Mouse (Mus musculus) heart, embryonic 11.5 days (tissue): Measurements from ENCODE around the gene Tmem33. TPM values are rescaled to one million over a fixed set of nuclear protein-coding genes. Genes with fewer than 3 reads are reported as not detected.
A peak's percentile ranks its signal among the peaks of the same experiment; 100 is the strongest.

ENCODE experiments used
- ATAC-seq: fragments of 200-750 bp; cut with Nextera tagmentation; replicated peaks from 2 replicates; pipeline ENCODE4 v1.8.0; 2017; ENCODE audit warnings: moderate library complexity; ENCODE audit not compliant: insufficient number of reproducible peaks, low FRiP score, low TSS enrichment
- H3K27ac ChIP-seq: fragments of 300-500 bp; sonication (generic); 2 replicates; pipeline ENCODE4 v1.5.1; 2014; ENCODE audit warnings: mild to moderate bottlenecking, low read depth, low read length
- H3K27me3 ChIP-seq: fragments of 300-500 bp; sonication (generic); 2 replicates; pipeline ENCODE4 v1.6.1; 2014; ENCODE audit warnings: mild to moderate bottlenecking, low read length, mixed read lengths; ENCODE audit not compliant: control insufficient read depth, insufficient read depth
- H3K36me3 ChIP-seq: fragments of 300-500 bp; sonication (generic); 2 replicates; pipeline ENCODE4 v1.6.1; 2014; ENCODE audit warnings: mild to moderate bottlenecking, low read length, moderate library complexity, mixed read lengths; ENCODE audit not compliant: control insufficient read depth, insufficient read depth
- H3K4me1 ChIP-seq: fragments of 300-500 bp; sonication (generic); 2 replicates; pipeline ENCODE4 v1.6.1; 2014; ENCODE audit warnings: low read length; ENCODE audit not compliant: control insufficient read depth, insufficient read depth
- H3K4me2 ChIP-seq: fragments of 300-500 bp; sonication (generic); 2 replicates; pipeline ENCODE4 v1.6.1; 2014; ENCODE audit warnings: mild to moderate bottlenecking, moderate library complexity
- H3K4me3 ChIP-seq: fragments of 300-500 bp; sonication (generic); 2 replicates; pipeline ENCODE4 v1.5.1; 2014; ENCODE audit warnings: low read depth, low read length
- H3K9ac ChIP-seq: fragments of 300-500 bp; sonication (generic); 2 replicates; pipeline ENCODE4 v1.6.1; 2014; ENCODE audit warnings: mild to moderate bottlenecking, low read depth, low read length, moderate library complexity
- H3K9me3 ChIP-seq: fragments of 300-500 bp; sonication (generic); replicated peaks from 2 replicates; pipeline ENCODE4 v1.6.1; 2016; ENCODE audit warnings: low read length; ENCODE audit not compliant: control insufficient read depth
- WGBS: fragments of 180-500 bp; shearing (Covaris S2); extraction: QIAGEN DNeasy Blood & Tissue Kit; methylation state at CpG from one replicate; pipeline ENCODE4 v1.1.7; 2014; ENCODE audit not compliant: insufficient replicate concordance; 5-methylcytosine and 5-hydroxymethylcytosine counted together
- polyA plus RNA-seq: library from polyadenylated mRNA; unstranded; fragments of >200 nt; fragmentation: Nextera tagmentation; extraction: Ambion mirVana; gene quantifications from 2 replicates; pipeline ENCODE4 v1.2.1, GENCODE M21; 2014

Gene Tmem33
- polyA plus RNA-seq, 1 experiment from 2014 or later = 57.2 TPM

- Histone ChIP-seq H3K4me2 (no peak overlapping the region), H3K27me3 (no peaks in the 10 kb centered on the region), H3K4me3 (no peak overlapping the region), H3K36me3 (peaks cover 28% of the 10 kb centered on the region), H3K9me3 (no peaks in the 10 kb centered on the region), H3K27ac (no peak overlapping the region), H3K9ac (no peak overlapping the region), H3K4me1 (no peaks in the 10 kb centered on the region)
- 86% methylated on average over 8 of the region's 8 CpGs for WGBS
- ATAC-seq = no peak
These were observed 8.9 kb downstream of the Tmem33 start for GRCm38 (mm10) chr5:67269309-67269708.

GRCm38 (mm10) chr5:67279407-67279806, 19.0 kb downstream of the Tmem33 start:
- no peaks in the 10 kb centered on the region for H3K27me3 ChIP-seq
- no peaks in the 10 kb centered on the region for H3K4me1 ChIP-seq
- peaks cover 8% of the 10 kb centered on the region for H3K36me3 ChIP-seq
- whole genome bisulfite sequencing = 89% methylated on average over 9 of the region's 9 CpGs
- no peak overlapping the region for H3K4me3 ChIP-seq
- H3K9ac ChIP-seq = no peak overlapping the region
- H3K9me3 ChIP-seq = no peaks in the 10 kb centered on the region
- no peak for ATAC-seq
- no peak overlapping the region for H3K27ac ChIP-seq
- no peak overlapping the region for H3K4me2 ChIP-seq

GRCm38 (mm10) chr5:67279840-67280239, 19.5 kb downstream of the Tmem33 start:
- no peaks in the 10 kb centered on the region for H3K9me3 ChIP-seq
- no peaks in the 10 kb centered on the region for H3K27me3 ChIP-seq
- no peak overlapping the region for H3K27ac ChIP-seq
- H3K9ac ChIP-seq = no peak overlapping the region
- peaks cover 11% of the 10 kb centered on the region for H3K36me3 ChIP-seq
- WGBS = 86% methylated on average over 4 of the region's 4 CpGs
- H3K4me1 ChIP-seq = no peaks in the 10 kb centered on the region
- no peak overlapping the region for H3K4me2 ChIP-seq
- H3K4me3 ChIP-seq = no peak overlapping the region
- peak; percentile 75; the same call in 1 of the 2 replicates for ATAC-seq

- H3K4me1 ChIP-seq = no peaks in the 10 kb centered on the region
- ATAC-seq = peak; percentile 80
- H3K9ac ChIP-seq = no peak overlapping the region
- no peaks in the 10 kb centered on the region for H3K27me3 ChIP-seq
- H3K36me3 ChIP-seq = peaks cover 15% of the 10 kb centered on the region
- H3K9me3 ChIP-seq = no peaks in the 10 kb centered on the region
- no peak overlapping the region for H3K27ac ChIP-seq
- H3K4me2 ChIP-seq = no peak overlapping the region
- no peak overlapping the region for H3K4me3 ChIP-seq
- 86% methylated on average over 4 of the region's 4 CpGs for WGBS
These were observed 20.0 kb downstream of the Tmem33 start for GRCm38 (mm10) chr5:67280400-67280799.

- H3K36me3 ChIP-seq = no peaks in the 10 kb centered on the region
- H3K4me2 ChIP-seq = no peak overlapping the region
- no peaks in the 10 kb centered on the region for H3K27me3 ChIP-seq
- no peak overlapping the region for H3K9ac ChIP-seq
- no peak overlapping the region for H3K27ac ChIP-seq
- H3K4me1 ChIP-seq = no peaks in the 10 kb centered on the region
- no peaks in the 10 kb centered on the region for H3K9me3 ChIP-seq
- 60% methylated on average over 3 of the region's 3 CpGs for WGBS
- H3K4me3 ChIP-seq = no peak overlapping the region
- no peak for ATAC-seq
These were observed 34.7 kb downstream of the Tmem33 start for GRCm38 (mm10) chr5:67295029-67295428.

GRCm38 (mm10) chr5:67295682-67296081, 35.3 kb downstream of the Tmem33 start:
- 87% methylated on average over 6 of the region's 6 CpGs for WGBS
- no peaks in the 10 kb centered on the region for H3K36me3 ChIP-seq
- no peaks in the 10 kb centered on the region for H3K4me1 ChIP-seq
- no peak overlapping the region for H3K9ac ChIP-seq
- no peak overlapping the region for H3K4me2 ChIP-seq
- ATAC-seq = no peak
- H3K4me3 ChIP-seq = no peak overlapping the region
- H3K9me3 ChIP-seq = no peaks in the 10 kb centered on the region
- no peak overlapping the region for H3K27ac ChIP-seq
- H3K27me3 ChIP-seq = no peaks in the 10 kb centered on the region

- H3K4me3 ChIP-seq = no peak overlapping the region
- 81% methylated on average over 1 of the region's 1 CpGs for WGBS
- H3K9ac ChIP-seq = no peak overlapping the region
- H3K36me3 ChIP-seq = no peaks in the 10 kb centered on the region
- H3K4me1 ChIP-seq = no peaks in the 10 kb centered on the region
- ATAC-seq = no peak
- no peaks in the 10 kb centered on the region for H3K9me3 ChIP-seq
- no peaks in the 10 kb centered on the region for H3K27me3 ChIP-seq
- no peak overlapping the region for H3K27ac ChIP-seq
- H3K4me2 ChIP-seq = no peak overlapping the region
These were observed 35.8 kb downstream of the Tmem33 start for GRCm38 (mm10) chr5:67296171-67296570.

- no peaks in the 10 kb centered on the region for H3K4me1 ChIP-seq
- ATAC-seq = no peak
- 84% methylated on average over 5 of the region's 5 CpGs for whole genome bisulfite sequencing
- no peaks in the 10 kb centered on the region for H3K9me3 ChIP-seq
- no peaks in the 10 kb centered on the region for H3K36me3 ChIP-seq
- H3K4me2 ChIP-seq = no peak overlapping the region
- H3K27me3 ChIP-seq = no peaks in the 10 kb centered on the region
- H3K9ac ChIP-seq = no peak overlapping the region
- no peak overlapping the region for H3K4me3 ChIP-seq
- no peak overlapping the region for H3K27ac ChIP-seq
These were observed 36.9 kb downstream of the Tmem33 start for GRCm38 (mm10) chr5:67297026-67297813.

- Histone ChIP-seq H3K9me3 (no peaks in the 10 kb centered on the region), H3K27ac (no peak overlapping the region), H3K4me3 (no peak overlapping the region), H3K9ac (no peak overlapping the region), H3K4me1 (no peaks in the 10 kb centered on the region), H3K4me2 (no peak overlapping the region), H3K27me3 (no peaks in the 10 kb centered on the region), H3K36me3 (no peaks in the 10 kb centered on the region)
- 84% methylated on average over 6 of the region's 6 CpGs for WGBS
- no peak for ATAC-seq
These were observed 39.6 kb downstream of the Tmem33 start for GRCm38 (mm10) chr5:67299847-67300412.
